Mouse (Mus musculus): ENCODE measurements around the gene Ankef1. TPM values are rescaled to one million over a fixed set of nuclear protein-coding genes. Genes with fewer than 3 reads are reported as not detected.
A peak's percentile ranks its signal among the peaks of the same experiment; 100 is the strongest.

The Ankef1 gene
- polyA plus RNA-seq, 1 experiment: not detected

DNA sequence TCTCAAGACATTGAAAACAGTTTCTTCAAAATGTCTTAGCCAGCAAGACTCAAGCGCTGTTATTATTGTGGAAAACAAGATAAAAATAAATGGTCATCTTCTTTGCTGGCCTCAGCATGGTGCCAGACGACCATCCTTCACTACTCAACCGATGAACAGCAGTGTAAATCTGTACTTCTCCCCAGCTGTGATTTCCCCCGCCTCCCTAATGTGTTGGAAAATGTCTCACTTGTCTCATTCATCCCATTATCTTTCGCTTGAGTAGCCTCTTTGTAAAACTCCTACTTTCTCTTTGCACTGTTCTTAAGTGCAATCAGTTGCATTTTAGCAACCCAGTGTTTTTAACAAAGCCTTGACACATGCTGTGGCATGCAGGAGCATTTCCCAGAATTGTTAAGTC, 9.4 kb downstream of the Ankef1 start:
- H3K9me3 ChIP-seq: no peaks in the 10 kb centered on the region
- no peaks in the 10 kb centered on the region for H3K36me3 ChIP-seq (replicated peaks; ENCODE audit: low read length)
- no peak overlapping the region for H3K4me3 ChIP-seq (replicated peaks)
- H3K27me3 ChIP-seq (replicated peaks): no peaks in the 10 kb centered on the region
- H3K4me1 ChIP-seq: no peaks in the 10 kb centered on the region
- TF ChIP-seq FLI1 (IDR thresholded peaks at IDR 0.05; ENCODE audit: low read length): no peak
- no peak for TF ChIP-seq GATA1 (IDR thresholded peaks at IDR 0.05; ENCODE audit: borderline replicate concordance, low read length)

DNA sequence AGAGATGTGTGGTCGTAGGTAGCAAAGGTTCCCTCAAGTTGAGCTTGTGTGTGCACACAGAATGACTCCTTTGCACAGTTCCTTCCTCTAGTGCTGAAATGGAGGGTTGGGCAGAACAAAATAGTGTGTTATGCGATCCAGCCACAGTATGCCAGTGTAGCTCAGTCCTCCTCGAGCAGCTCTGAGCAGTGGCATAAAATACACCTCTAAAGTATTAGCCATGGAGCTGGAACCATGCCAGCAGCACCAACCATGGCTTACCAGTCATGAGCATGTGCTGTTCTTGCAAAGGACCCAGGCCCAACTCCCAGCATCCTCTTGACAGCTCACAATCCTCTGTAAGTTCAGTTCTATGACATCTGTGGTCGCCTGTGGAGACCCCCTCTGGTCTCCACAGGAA, 10.0 kb downstream of the Ankef1 start:
- H3K9me3 ChIP-seq: no peaks in the 10 kb centered on the region
- no peaks in the 10 kb centered on the region for H3K36me3 ChIP-seq (replicated peaks; ENCODE audit: low read length)
- no peak overlapping the region for H3K4me3 ChIP-seq (replicated peaks)
- no peaks in the 10 kb centered on the region for H3K4me1 ChIP-seq
- TF ChIP-seq FLI1 (IDR thresholded peaks at IDR 0.05; ENCODE audit: low read length): no peak
- no peak for TF ChIP-seq GATA1 (IDR thresholded peaks at IDR 0.05; ENCODE audit: borderline replicate concordance, low read length)
- H3K27me3 ChIP-seq (replicated peaks): no peaks in the 10 kb centered on the region

DNA sequence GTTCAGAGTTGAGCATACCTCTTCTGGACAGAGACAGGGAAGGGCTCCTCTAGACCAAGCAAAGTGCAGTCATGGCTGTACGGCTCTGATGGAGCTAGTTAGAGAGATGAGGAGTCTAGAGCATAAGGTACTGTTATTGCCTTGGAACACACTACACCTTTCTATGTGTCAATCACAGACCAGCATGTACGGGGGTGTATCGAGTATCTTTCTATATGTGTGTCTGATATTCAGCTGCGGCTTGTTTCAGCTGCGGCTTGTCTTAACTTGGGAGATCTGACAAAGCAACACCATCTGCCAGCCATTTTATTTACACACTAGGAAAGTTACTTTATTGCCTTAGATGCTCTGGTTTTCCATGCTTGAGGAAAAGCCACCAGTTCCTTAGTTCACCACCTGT, 11.1 kb downstream of the Ankef1 start:
- Histone ChIP-seq H3K36me3 (replicated peaks; ENCODE audit: low read length) (no peaks in the 10 kb centered on the region), H3K27me3 (replicated peaks) (no peaks in the 10 kb centered on the region), H3K9me3 (no peaks in the 10 kb centered on the region), H3K4me3 (replicated peaks) (no peak overlapping the region), H3K4me1 (no peaks in the 10 kb centered on the region)
- TF ChIP-seq GATA1 (IDR thresholded peaks at IDR 0.05; ENCODE audit: borderline replicate concordance, low read length) (no peak), FLI1 (IDR thresholded peaks at IDR 0.05; ENCODE audit: low read length) (no peak)

DNA sequence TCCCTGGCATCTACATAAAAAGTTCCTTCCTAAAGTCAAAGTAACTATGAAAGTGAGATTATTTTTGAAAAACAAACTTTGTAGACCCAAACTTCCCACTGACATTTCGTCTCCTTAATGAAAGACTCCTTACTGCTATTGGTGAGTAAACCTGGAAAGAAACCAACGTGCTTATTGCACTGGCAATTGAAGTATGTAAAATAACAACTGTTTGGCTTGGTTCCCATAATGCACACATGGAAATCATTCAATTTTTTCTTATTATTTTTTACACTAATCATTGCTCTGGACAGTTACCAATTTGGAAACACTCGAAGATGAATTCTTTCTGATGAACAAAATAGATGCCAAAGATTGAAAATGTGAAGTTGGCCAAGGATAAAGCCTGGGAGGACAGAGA, 12.1 kb downstream of the Ankef1 start:
- no peaks in the 10 kb centered on the region for H3K36me3 ChIP-seq (replicated peaks; ENCODE audit: low read length)
- H3K9me3 ChIP-seq: no peaks in the 10 kb centered on the region
- no peaks in the 10 kb centered on the region for H3K27me3 ChIP-seq (replicated peaks)
- no peak overlapping the region for H3K4me3 ChIP-seq (replicated peaks)
- TF ChIP-seq GATA1 (IDR thresholded peaks at IDR 0.05; ENCODE audit: borderline replicate concordance, low read length): no peak
- TF ChIP-seq FLI1 (IDR thresholded peaks at IDR 0.05; ENCODE audit: low read length): no peak
- no peaks in the 10 kb centered on the region for H3K4me1 ChIP-seq

DNA sequence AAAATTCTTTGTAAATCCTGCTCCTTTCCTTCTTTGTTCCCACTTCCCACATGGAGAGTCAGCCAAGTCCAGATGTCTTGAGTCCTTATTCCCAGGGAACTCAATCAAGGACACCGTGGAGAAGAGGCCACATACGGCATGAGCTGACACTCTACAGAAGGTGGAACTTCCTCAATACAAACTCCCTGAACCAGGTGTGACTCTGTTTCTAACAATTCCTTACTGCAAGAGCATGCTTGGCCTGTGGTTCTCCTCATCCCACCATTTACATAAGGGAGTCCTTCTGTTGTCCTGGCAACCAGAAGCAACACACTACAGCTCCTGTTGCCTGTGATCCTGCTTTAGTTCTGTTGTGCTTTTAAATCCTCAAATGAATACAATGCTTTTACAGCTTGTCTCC, 13.8 kb downstream of the Ankef1 start:
- TF ChIP-seq GATA1 (IDR thresholded peaks at IDR 0.05; ENCODE audit: borderline replicate concordance, low read length): no peak
- no peak for TF ChIP-seq FLI1 (IDR thresholded peaks at IDR 0.05; ENCODE audit: low read length)
- H3K9me3 ChIP-seq: no peaks in the 10 kb centered on the region
- no peaks in the 10 kb centered on the region for H3K36me3 ChIP-seq (replicated peaks; ENCODE audit: low read length)
- H3K27me3 ChIP-seq (replicated peaks): no peaks in the 10 kb centered on the region
- H3K4me3 ChIP-seq (replicated peaks): no peak overlapping the region
- no peaks in the 10 kb centered on the region for H3K4me1 ChIP-seq

DNA sequence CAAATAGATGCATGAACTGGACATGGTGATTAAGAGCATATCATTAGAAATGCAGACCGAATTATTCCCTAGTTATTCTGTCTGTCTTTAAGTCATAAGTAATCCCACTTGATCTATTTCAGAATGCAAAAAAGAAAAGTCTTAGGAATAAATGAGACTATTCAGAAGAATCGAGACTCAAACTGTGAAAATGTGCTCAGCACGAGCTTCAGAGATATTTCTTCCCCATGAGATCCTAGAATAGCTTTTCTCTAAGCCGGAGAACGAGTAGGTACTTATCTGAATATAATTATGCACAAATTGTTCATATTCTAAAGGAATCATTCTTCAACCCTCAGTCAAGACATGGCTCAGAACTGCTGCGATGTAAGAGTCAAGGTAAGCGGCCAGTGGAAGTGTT, 27.2 kb downstream of the Ankef1 start:
- H3K4me3 ChIP-seq (replicated peaks): no peak overlapping the region
- no peaks in the 10 kb centered on the region for H3K27me3 ChIP-seq (replicated peaks)
- H3K36me3 ChIP-seq (replicated peaks; ENCODE audit: low read length): no peaks in the 10 kb centered on the region
- peaks cover 5% of the 10 kb centered on the region for H3K4me1 ChIP-seq
- TF ChIP-seq FLI1 (IDR thresholded peaks at IDR 0.05; ENCODE audit: low read length): no peak
- no peak for TF ChIP-seq GATA1 (IDR thresholded peaks at IDR 0.05; ENCODE audit: borderline replicate concordance, low read length)
- no peaks in the 10 kb centered on the region for H3K9me3 ChIP-seq

DNA sequence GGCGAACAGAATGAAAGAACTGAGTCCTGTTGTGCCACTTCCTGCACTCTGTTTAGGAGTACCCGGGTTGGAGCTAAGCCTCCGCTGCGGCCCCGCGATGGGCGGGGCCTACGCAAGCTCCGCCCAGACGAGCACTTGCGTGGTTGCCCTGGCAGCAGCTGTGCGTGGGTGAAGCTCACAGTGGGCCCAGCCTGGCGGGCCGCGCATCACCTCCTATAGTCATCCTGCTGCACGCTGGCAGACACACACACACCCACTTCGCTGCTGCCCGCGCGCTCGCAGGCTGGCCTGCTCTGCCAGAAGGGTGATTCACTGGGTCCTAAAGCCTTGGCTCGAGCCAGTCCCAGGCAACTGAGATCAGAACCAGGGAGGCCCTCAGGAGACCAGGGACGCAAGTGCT, 30.3 kb downstream of the Ankef1 start:
- H3K27me3 ChIP-seq (replicated peaks): no peaks in the 10 kb centered on the region
- H3K4me1 ChIP-seq: peaks cover 5% of the 10 kb centered on the region
- no peak for TF ChIP-seq FLI1 (IDR thresholded peaks at IDR 0.05; ENCODE audit: low read length)
- TF ChIP-seq GATA1 (IDR thresholded peaks at IDR 0.05; ENCODE audit: borderline replicate concordance, low read length): no peak
- H3K9me3 ChIP-seq: no peaks in the 10 kb centered on the region
- H3K36me3 ChIP-seq (replicated peaks; ENCODE audit: low read length): no peaks in the 10 kb centered on the region
- peak overlapping the region; percentile 89 for H3K4me3 ChIP-seq (replicated peaks)

DNA sequence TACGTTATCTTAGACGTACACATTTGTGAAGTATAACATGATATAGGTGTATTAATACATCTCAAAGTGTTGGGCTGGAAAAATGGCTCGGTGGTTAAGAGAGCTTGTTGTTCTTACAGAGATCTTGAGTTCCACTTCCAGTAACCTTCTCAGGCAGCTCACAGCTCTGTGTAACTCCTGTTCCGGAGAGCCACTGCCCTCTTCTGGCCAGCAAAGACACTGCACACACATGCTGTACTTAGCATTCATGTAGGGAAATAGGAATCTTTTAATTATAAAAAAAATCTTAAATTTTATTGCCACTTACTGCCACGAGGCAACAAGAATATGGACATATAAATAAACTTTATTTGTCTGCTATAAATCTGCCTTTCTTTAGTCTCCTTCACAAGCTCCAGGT, 56.3 kb downstream of the Ankef1 start:
- Histone ChIP-seq H3K9me3 (peaks cover 2% of the 10 kb centered on the region; the same call in 1 of the 2 replicates), H3K4me3 (replicated peaks) (no peak overlapping the region), H3K4me1 (no peaks in the 10 kb centered on the region), H3K27me3 (replicated peaks) (no peaks in the 10 kb centered on the region), H3K36me3 (replicated peaks; ENCODE audit: low read length) (no peaks in the 10 kb centered on the region)
- no peak for TF ChIP-seq GATA1 (IDR thresholded peaks at IDR 0.05; ENCODE audit: borderline replicate concordance, low read length)
- TF ChIP-seq FLI1 (IDR thresholded peaks at IDR 0.05; ENCODE audit: low read length): no peak

DNA sequence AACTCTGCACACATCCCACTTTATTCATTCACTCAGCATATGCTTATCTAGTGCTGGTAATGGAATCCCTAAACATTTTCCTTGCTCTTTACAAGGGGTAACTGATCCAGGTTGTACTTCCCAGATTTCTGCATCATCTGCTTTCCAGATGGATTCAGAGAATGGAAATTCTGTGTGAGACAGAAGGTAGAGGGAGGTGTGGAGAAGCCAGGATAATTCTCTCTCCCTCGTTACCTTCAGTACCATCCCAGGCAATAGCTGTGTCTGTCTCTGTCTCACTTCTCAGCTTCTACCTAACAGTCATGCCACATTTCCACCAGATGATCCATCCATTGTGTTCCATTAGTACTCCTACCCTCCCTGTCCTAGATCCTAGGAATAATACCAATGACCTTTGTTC, 60.6 kb downstream of the Ankef1 start:
- no peaks in the 10 kb centered on the region for H3K27me3 ChIP-seq (replicated peaks)
- no peak overlapping the region for H3K4me3 ChIP-seq (replicated peaks)
- H3K9me3 ChIP-seq: peaks cover 2% of the 10 kb centered on the region; the same call in 1 of the 2 replicates
- H3K36me3 ChIP-seq (replicated peaks; ENCODE audit: low read length): no peaks in the 10 kb centered on the region
- no peaks in the 10 kb centered on the region for H3K4me1 ChIP-seq
- TF ChIP-seq FLI1 (IDR thresholded peaks at IDR 0.05; ENCODE audit: low read length) (no peak), GATA1 (IDR thresholded peaks at IDR 0.05; ENCODE audit: borderline replicate concordance, low read length) (no peak)

DNA sequence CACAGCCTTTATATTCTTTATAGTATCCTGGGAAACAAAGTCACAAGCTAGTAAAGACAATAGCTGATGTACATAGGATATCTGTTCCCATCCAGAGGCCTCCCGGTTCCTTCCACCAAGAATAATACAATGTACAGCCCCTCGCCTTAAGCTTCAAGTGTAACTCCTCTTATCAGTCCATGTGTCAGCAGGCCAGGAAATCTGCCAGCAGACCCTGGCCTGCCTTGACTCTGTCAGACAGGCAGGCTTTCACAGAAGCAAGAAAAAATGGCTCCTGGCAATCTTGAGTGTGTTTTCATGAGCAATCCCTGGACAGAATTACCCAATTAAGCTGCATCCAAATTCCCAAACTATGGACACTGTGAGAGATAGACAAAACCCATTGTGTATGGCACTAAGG, 69.1 kb downstream of the Ankef1 start:
- H3K36me3 ChIP-seq (replicated peaks; ENCODE audit: low read length): no peaks in the 10 kb centered on the region
- H3K4me3 ChIP-seq (replicated peaks): no peak overlapping the region
- no peak for TF ChIP-seq FLI1 (IDR thresholded peaks at IDR 0.05; ENCODE audit: low read length)
- no peak for TF ChIP-seq GATA1 (IDR thresholded peaks at IDR 0.05; ENCODE audit: borderline replicate concordance, low read length)
- no peaks in the 10 kb centered on the region for H3K27me3 ChIP-seq (replicated peaks)
- no peaks in the 10 kb centered on the region for H3K9me3 ChIP-seq
- no peaks in the 10 kb centered on the region for H3K4me1 ChIP-seq

DNA sequence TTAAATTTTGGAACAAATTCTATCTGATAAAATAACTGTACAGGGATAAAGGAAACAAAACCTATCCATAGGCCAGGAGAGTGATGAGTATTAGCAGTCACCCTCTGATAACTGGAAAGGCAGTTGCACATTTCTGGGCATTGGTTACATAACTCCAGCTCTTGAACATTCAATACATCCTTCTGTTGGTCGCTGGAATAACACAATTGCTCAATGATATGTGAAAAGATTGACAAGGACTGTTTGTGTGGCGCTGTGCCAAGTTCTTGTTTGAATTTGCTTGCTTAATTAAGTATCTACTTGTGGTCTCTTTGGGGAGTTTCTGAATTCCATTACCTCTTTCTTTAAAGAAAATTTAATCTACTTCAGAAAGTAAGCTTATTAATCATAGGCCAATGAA, 81.1 kb downstream of the Ankef1 start:
- Histone ChIP-seq H3K36me3 (replicated peaks; ENCODE audit: low read length) (no peaks in the 10 kb centered on the region), H3K4me1 (no peaks in the 10 kb centered on the region), H3K4me3 (replicated peaks) (no peak overlapping the region), H3K27me3 (replicated peaks) (no peaks in the 10 kb centered on the region), H3K9me3 (0 out of 2 replicates have a peak, but pooled peaks cover 7% of the 10 kb centered on the region)
- no peak for TF ChIP-seq GATA1 (IDR thresholded peaks at IDR 0.05; ENCODE audit: borderline replicate concordance, low read length)
- TF ChIP-seq FLI1 (IDR thresholded peaks at IDR 0.05; ENCODE audit: low read length): no peak

Data from megakaryocyte, embryonic 14.5 days (primary cell).